Mouse (Mus musculus) left cerebral cortex, adult 18-20 months (tissue): ENCODE measurements around the gene Slc39a5. TPM values are rescaled to one million over a fixed set of nuclear protein-coding genes. Genes with fewer than 3 reads are reported as not detected.

Experiments
- DNase-seq, 2 experiments: peaks; one replicate each; pipeline ENCODE4 v3.0.0; 2021 to 2022; ENCODE audit warnings: low spot score in 2 of 2, mixed read lengths in 1 of 2
- long read RNA-seq, 2 experiments: library from polyadenylated mRNA; stranded (forward); transcript quantifications; one replicate each; pipeline ENCODE4 v2.0.0; 2021
- total RNA-seq, 2 experiments: library from RNA; stranded (reverse); gene quantifications; 2 replicates each; pipeline ENCODE4 v1.2.3; 2021

Gene Slc39a5
- total RNA-seq: not detected
- long read RNA-seq, experiment 1: 0 reads
- long read RNA-seq, experiment 2: 0 reads

GRCm38 (mm10) chr10:128401056-128401455, at the start of gene Slc39a5:
Slc39a5 (minus strand) TSS chr10:128401229.
- DNase-seq: no peak

- no peak for DNase-seq
Observed at GRCm38 (mm10) chr10:128445407-128445806, 44.4 kb upstream of the Slc39a5 start.

- no peak for DNase-seq
Observed at GRCm38 (mm10) chr10:128444354-128444753, 43.3 kb upstream of the Slc39a5 start.

- DNase-seq: no peak
Observed at GRCm38 (mm10) chr10:128442718-128443117, 41.7 kb upstream of the Slc39a5 start.

- DNase-seq: no peak
Observed at GRCm38 (mm10) chr10:128441324-128442119, 40.5 kb upstream of the Slc39a5 start.

GRCm38 (mm10) chr10:128440407-128440806, 39.4 kb upstream of the Slc39a5 start:
- no peak for DNase-seq

GRCm38 (mm10) chr10:128438675-128439279, 37.7 kb upstream of the Slc39a5 start:
- DNase-seq: no peak

GRCm38 (mm10) chr10:128436376-128436775, 35.3 kb upstream of the Slc39a5 start:
- DNase-seq: no peak

GRCm38 (mm10) chr10:128435873-128436272, 34.8 kb upstream of the Slc39a5 start:
- DNase-seq: no peak

DNA sequence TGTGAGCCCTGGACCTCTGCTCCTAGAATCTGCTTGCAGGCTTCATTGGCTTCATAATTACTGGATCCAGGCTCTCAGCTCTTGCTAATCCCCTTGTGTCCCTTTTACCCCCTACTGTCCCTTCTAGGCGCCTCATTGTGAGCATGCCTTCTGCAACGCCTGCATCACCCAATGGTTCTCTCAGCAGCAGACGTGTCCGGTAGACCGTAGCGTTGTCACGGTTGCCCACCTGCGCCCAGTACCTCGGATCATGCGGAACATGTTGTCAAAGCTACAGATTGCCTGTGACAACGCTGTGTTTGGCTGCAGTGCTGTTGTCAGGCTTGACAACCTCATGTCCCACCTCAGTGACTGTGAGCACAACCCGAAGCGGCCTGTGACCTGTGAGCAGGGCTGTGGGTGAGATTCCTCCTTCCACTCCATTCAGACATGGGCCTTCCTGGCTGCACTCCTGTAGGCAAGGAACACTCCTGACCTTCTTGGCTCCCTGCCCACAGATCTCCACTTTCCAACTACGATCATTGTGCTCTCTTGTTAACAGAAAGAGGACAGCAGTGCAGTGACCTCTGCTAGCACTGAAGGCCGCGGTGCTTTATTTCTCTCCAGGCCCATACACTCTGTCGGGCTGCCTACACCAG, 34.3 kb upstream of the Slc39a5 start:
- DNase-seq: no peak

DNA sequence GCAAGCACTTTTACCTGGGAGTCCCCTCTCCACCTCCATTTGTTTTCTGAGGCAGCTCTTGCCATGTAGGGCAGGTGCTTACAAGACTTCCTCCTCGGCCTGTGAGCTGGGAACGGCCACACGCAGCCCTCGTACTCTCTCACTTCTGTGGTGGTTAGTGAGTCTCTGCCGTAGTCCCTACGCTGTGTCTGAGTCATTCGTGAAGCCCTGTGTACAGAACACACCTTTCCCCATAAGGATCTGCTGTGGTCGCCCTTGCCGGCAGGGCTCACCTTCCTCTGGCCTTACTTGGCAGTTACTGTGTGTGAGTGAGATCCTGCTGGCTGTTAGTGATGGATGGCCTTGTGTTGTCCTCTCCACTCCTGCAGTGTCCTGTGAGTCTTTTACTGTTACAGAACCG, 33.7 kb upstream of the Slc39a5 start:
- DNase-seq: no peak

DNA sequence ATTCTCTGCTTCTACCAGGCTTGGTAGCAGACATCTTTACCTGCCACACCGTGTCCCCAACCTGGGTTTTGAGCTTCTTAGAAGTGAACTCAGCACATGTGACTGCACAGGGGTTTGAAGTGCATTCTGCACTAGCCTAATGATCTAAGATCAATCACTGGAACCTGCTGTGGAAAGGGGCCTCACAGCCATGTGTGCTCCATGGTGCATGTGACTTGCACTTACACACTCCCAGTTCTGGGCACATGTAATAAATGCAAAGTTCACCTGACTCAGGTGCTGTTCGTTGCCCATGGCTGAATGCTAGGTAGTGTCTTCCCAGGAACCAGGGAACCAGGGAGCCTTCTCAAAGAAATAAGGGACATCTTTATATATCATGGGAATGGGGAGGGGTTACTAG, 32.4 kb upstream of the Slc39a5 start:
- no peak for DNase-seq

DNA sequence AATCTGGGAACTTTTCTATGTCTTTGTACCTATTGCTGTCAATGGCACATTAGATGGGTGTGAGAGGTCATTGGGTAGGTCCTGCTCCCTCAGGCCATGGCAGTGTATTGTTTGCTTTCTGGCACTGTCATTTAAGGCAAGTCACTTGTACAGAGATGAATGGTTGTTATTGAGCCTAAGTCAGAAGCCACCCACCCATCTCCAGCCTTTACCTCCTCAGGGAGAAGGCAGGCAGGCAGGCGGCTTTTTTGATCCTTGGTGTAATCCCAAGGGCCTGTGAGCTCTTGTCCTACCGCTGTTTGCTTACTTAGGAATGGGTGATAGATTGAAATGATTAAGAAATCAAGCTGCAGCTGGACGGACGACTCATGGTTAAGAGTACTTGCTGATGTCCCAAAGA, 28.4 kb upstream of the Slc39a5 start:
- DNase-seq: no peak

- no peak for DNase-seq
Observed at GRCm38 (mm10) chr10:128429052-128429451, 28.0 kb upstream of the Slc39a5 start.

DNA sequence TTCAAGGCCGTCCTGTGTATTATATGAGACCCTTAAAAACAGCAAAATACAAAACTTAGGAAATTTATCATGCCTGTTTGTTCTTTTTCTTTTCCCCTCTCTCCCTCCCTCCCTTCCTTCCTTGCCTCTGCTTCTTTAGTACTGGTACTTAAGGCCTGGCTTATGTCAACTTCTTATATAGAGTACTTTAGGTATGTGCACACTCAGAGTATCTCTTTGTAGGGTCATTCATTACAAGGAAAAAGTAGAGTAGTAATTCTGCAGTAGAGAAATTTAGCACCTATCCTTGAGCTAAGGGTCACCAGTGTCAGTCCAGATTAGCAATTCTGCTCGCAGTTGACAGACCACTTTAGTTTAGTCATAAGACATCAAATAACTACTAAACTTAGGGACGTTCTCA, 24.2 kb upstream of the Slc39a5 start:
- no peak for DNase-seq

DNA sequence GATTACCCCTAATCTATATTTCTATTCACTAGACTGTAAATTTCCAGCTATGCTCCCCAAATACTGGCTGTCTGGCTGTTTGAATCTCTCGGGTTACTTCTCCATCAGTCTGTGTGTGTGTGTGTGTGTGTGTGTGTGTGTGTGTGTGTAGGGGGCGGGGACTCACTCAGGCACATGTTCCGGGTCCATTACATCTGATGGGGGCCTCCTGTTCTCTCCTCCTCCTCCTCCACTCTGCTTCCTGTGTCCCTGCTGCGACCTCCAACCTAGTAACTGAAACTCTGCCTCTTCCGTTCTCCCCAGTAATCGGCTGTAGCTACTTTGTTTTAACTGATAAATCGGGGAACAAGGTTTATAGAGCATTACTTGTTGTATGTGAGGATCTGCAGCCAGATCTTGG, 23.6 kb upstream of the Slc39a5 start:
- DNase-seq: no peak

GRCm38 (mm10) chr10:128422426-128422825, 21.4 kb upstream of the Slc39a5 start:
- no peak for DNase-seq

DNA sequence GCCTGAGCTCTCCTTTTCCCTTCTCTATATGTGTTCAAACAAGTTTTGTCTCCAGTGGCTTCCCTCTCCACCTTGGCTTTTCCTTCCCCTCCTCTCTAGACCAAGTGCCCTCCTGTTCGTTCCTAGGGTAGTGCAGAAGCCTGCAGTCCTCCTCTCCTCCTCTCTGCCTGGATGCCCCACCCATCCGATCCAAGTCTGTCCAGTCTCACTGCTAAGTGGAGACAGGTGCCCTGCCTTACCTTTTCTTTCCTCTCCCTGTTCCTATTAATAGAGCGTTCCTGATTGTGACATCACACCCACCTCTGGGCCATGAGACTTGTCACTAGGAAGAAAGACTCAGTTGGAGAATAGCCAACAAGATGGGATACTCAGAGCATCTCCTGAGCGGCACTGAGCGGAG, 13.8 kb upstream of the Slc39a5 start:
- DNase-seq: no peak

- no peak for DNase-seq
Observed at GRCm38 (mm10) chr10:128413076-128413475, 12.0 kb upstream of the Slc39a5 start.

DNA sequence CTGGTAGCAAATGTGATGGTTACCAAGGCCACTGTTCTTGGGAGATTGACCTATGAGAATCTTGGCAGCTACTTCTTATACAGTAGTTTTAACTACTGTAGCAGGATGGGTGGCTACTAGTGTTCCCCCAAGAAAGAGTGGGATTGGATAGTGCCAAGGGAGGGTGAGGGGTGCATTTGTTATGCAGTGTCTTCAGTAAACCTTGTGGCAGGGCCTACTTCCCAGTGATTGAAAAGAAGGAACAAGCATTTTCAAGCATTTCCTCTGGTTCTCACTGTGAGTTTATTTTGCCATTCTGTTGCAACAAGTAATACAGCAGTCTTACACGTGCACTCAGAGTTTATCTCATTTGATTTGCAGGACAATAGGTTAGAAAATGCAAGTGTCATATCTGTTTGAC, 11.5 kb upstream of the Slc39a5 start:
- DNase-seq: no peak

GRCm38 (mm10) chr10:128412055-128412381, 11.0 kb upstream of the Slc39a5 start:
- DNase-seq: no peak
